Mouse (Mus musculus) embryonic facial prominence, embryonic 13.5 days (tissue): Measurements from ENCODE around the gene Clasrp. TPM values are rescaled to one million over a fixed set of nuclear protein-coding genes. Genes with fewer than 3 reads are reported as not detected.

Experiments used
- ATAC-seq: fragments of 200-750 bp; cut with Nextera tagmentation; 2 replicates; pipeline ENCODE4 v1.8.0; 2017; ENCODE audit warnings: low read depth; ENCODE audit not compliant: insufficient number of reproducible peaks, insufficient read depth, low FRiP score, low TSS enrichment
- H3K27ac ChIP-seq: fragments of 300-500 bp; sonication (generic); 2 replicates; pipeline ENCODE4 v1.5.1; 2015; ENCODE audit warnings: moderate library complexity, mild to moderate bottlenecking, inconsistent platforms
- H3K27me3 ChIP-seq: fragments of 300-500 bp; sonication (generic); 2 replicates; pipeline ENCODE4 v1.6.1; 2015; ENCODE audit warnings: mild to moderate bottlenecking, inconsistent platforms
- H3K36me3 ChIP-seq: fragments of 300-500 bp; sonication (generic); 2 replicates; pipeline ENCODE4 v1.6.1; 2015; ENCODE audit warnings: mild to moderate bottlenecking, inconsistent platforms
- H3K4me1 ChIP-seq: fragments of 300-500 bp; sonication (generic); 2 replicates; pipeline ENCODE4 v1.6.1; 2015; ENCODE audit warnings: inconsistent platforms
- H3K4me2 ChIP-seq: fragments of 300-500 bp; sonication (generic); 2 replicates; pipeline ENCODE4 v1.6.1; 2015; ENCODE audit warnings: moderate library complexity, mild to moderate bottlenecking, inconsistent platforms
- H3K4me3 ChIP-seq: fragments of 300-500 bp; sonication (generic); 2 replicates; pipeline ENCODE4 v1.5.1; 2015; ENCODE audit warnings: mild to moderate bottlenecking, inconsistent platforms
- H3K9ac ChIP-seq: fragments of 300-500 bp; sonication (generic); 2 replicates; pipeline ENCODE4 v1.6.1; 2015; ENCODE audit warnings: mild to moderate bottlenecking, inconsistent platforms
- H3K9me3 ChIP-seq: fragments of 300-500 bp; sonication (generic); 2 replicates; pipeline ENCODE4 v1.6.1; 2016; ENCODE audit warnings: inconsistent platforms
- WGBS: fragments of 180-500 bp; shearing (Covaris S2); methylation state at CpG from one replicate; pipeline ENCODE4 v1.1.7; 2015; ENCODE audit warnings: mixed read lengths; 5-methylcytosine and 5-hydroxymethylcytosine counted together
- polyA plus RNA-seq: library from polyadenylated mRNA; unstranded; fragments of >200 nt; fragmentation: Nextera tagmentation; extraction: Ambion mirVana; gene quantifications from 2 replicates; pipeline ENCODE4 v1.2.1, GENCODE M21; 2015

Clasrp gene
- polyA plus RNA-seq, 1 experiment from 2014 or later: 73.9 TPM

DNA sequence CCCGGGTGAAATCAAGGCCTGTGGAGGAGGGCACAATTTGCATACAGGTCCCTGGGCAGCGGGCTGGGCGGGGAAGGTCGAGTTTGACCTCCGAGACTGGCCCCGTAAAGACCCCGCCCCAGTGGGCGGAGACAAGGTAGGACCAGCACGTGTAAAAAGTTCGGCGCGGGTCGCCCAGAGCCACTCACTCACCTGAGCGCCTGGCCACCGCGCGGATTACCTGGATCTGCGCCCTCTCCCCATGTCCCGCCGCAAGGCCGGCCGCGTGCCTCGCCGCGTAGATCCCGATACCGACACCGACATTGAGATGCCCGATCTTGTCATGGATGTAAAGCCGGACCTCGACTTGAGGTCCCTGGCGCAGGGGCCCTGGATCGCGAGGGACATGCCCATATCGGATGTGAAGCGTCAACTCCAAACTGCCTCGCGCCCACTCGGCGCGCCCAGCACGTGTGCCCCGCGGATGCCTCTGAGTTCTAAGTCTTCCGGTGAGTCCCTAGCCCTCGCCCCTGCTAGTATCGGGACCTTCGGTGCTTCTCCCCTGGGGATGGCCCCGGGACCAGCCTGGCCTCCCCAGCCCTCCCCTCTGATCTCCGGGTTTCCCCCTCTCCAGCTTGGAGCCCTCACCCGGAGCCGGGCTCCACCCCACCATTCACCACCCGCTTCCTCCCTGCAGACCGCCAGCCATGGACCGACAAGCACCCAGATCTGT is 27.0 kb downstream of the Clasrp start, which contains the start of the genes Zfp296 and Gemin7:
Zfp296 (plus strand) TSS at position 147 of the 712 bp plus-strand sequence.
Gemin7 (minus strand) TSS at position 455 of the 712 bp plus-strand sequence.
- Histone ChIP-seq H3K9me3 (no peaks in the 10 kb centered on the region), H3K36me3 (peaks cover 28% of the 10 kb centered on the region), H3K9ac (peak within 1 kb of the TSS; percentile 67), H3K4me2 (peak within 1 kb of the TSS; percentile 82), H3K4me1 (peaks cover 37% of the 10 kb centered on the region), H3K4me3 (peak within 1 kb of the TSS; percentile 43), H3K27ac (no peak within 1 kb of the TSS), H3K27me3 (peaks cover 39% of the 10 kb centered on the region)
- no peak for ATAC-seq
- under 1% methylated on average over 56 of the region's 56 CpGs for WGBS

DNA sequence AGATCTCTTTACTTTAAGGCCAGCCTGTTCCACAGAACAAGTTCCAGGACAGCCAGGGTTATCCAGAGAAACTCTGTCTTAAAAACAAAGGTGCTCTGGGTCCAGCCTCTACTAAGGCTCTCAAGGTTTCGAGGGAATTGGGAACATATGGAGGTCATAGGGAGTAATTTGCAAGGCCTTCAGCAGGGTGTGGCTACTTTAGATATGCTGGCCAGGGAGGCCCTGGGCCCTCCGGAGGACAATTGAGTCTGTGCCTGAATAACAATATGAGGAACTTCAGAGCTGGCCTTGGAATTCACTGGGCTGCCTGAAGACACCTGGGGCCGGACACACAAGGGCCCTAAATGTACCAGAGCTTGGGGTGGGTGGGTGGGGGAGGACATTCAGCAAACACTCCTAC is 28.7 kb downstream of the Clasrp start:
- Histone ChIP-seq H3K36me3 (peaks cover 13% of the 10 kb centered on the region), H3K27ac (no peak overlapping the region), H3K4me2 (no peak overlapping the region), H3K4me3 (no peak overlapping the region), H3K9me3 (no peaks in the 10 kb centered on the region), H3K27me3 (peaks cover 39% of the 10 kb centered on the region), H3K9ac (no peak overlapping the region), H3K4me1 (peaks cover 46% of the 10 kb centered on the region)
- WGBS: 69% methylated on average over 3 of the region's 3 CpGs
- ATAC-seq: no peak

DNA sequence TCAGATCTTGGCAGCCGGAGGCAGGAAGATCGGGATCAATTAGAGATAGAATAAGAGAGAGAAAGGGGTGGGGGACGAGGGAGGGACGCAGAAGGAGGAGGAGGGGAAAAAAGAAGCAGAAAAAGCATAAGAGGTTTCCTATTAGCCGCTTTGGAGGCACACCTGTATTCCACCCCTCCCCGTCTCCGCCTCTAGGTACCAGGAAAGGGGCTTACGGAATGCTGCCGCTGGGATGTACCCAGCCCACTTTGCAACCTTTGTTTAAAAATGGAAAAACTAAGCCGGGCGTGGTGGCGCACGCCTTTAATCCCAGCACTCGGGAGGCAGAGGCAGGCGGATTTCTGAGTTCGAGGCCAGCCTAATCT is 30.5 kb downstream of the Clasrp start:
- peak overlapping the region; percentile 92 for H3K4me2 ChIP-seq
- peaks cover 20% of the 10 kb centered on the region for H3K36me3 ChIP-seq
- peak overlapping the region; percentile 87 for H3K9ac ChIP-seq
- H3K4me1 ChIP-seq: peaks cover 38% of the 10 kb centered on the region
- peaks cover 38% of the 10 kb centered on the region for H3K27me3 ChIP-seq
- 22% methylated on average over 16 of the region's 16 CpGs for WGBS
- H3K4me3 ChIP-seq: peak overlapping the region; percentile 76
- ATAC-seq: no peak
- no peaks in the 10 kb centered on the region for H3K9me3 ChIP-seq
- H3K27ac ChIP-seq: peak overlapping the region; percentile 82

GRCm38 (mm10) chr7:19572926-19573775 is 31.1 kb downstream of the Clasrp start:
- Histone ChIP-seq H3K4me3 (peak overlapping the region; percentile 76), H3K9me3 (no peaks in the 10 kb centered on the region), H3K27me3 (peaks cover 32% of the 10 kb centered on the region), H3K9ac (peak overlapping the region; percentile 87), H3K4me2 (peak overlapping the region; percentile 92), H3K27ac (peak overlapping the region; percentile 82), H3K4me1 (peaks cover 32% of the 10 kb centered on the region), H3K36me3 (peaks cover 26% of the 10 kb centered on the region)
- under 1% methylated on average over 53 of the region's 53 CpGs for WGBS
- ATAC-seq: peak; percentile 74

- Histone ChIP-seq H3K9me3 (no peaks in the 10 kb centered on the region), H3K4me2 (no peak overlapping the region), H3K27me3 (0 out of 2 replicates have a peak, but pooled peaks cover 1% of the 10 kb centered on the region), H3K4me1 (peaks cover 19% of the 10 kb centered on the region), H3K9ac (no peak overlapping the region), H3K27ac (no peak overlapping the region), H3K36me3 (peaks cover 52% of the 10 kb centered on the region), H3K4me3 (no peak overlapping the region)
- ATAC-seq: no peak
- 79% methylated on average over 3 of the region's 3 CpGs for WGBS
These were observed 34.6 kb downstream of the Clasrp start for GRCm38 (mm10) chr7:19569647-19570046.

GRCm38 (mm10) chr7:19567426-19567825 is 36.9 kb downstream of the Clasrp start:
- Histone ChIP-seq H3K4me1 (peaks cover 22% of the 10 kb centered on the region), H3K9me3 (0 out of 2 replicates have a peak, but pooled peaks cover 3% of the 10 kb centered on the region), H3K36me3 (peaks cover 60% of the 10 kb centered on the region), H3K4me3 (no peak overlapping the region), H3K27me3 (no peaks in the 10 kb centered on the region), H3K27ac (no peak overlapping the region), H3K4me2 (no peak overlapping the region), H3K9ac (no peak overlapping the region)
- WGBS: 88% methylated on average over 8 of the region's 8 CpGs
- no peak for ATAC-seq

- ATAC-seq: no peak
- 0 out of 2 replicates have a peak, but pooled peaks cover 3% of the 10 kb centered on the region for H3K9me3 ChIP-seq
These were observed 38.5 kb downstream of the Clasrp start for GRCm38 (mm10) chr7:19565803-19566202.

DNA sequence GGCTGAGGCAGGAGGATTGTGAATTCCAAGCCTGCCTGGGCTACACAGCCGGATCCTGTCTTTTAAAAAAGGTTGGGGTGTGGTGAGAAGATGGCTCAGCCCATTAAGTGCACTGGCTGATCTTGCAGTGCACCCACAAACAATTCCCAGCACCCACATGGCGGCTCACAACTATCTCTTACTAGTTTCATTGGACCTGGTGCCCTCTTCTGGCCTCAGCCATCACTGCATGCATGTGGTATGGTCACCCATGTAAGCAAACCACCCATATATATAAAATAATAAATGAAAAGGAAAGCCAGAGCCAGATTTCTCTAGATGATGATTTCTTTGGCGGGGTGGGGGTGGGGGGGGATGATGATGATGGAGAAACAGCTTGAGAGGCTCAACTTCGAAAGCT is 39.8 kb downstream of the Clasrp start:
- H3K36me3 ChIP-seq: peaks cover 47% of the 10 kb centered on the region
- no peak for ATAC-seq
- no peak overlapping the region for H3K4me3 ChIP-seq
- no peaks in the 10 kb centered on the region for H3K27me3 ChIP-seq
- H3K9ac ChIP-seq: no peak overlapping the region
- H3K27ac ChIP-seq: no peak overlapping the region
- H3K9me3 ChIP-seq: 0 out of 2 replicates have a peak, but pooled peaks cover 3% of the 10 kb centered on the region
- peaks cover 29% of the 10 kb centered on the region for H3K4me1 ChIP-seq
- WGBS: 92% methylated on average over 4 of the region's 4 CpGs
- H3K4me2 ChIP-seq: no peak overlapping the region

More at GRCm38 (mm10) chr7:19565803-19566202, 38.5 kb downstream of the Clasrp start:
- no peak overlapping the region for H3K4me3 ChIP-seq
- H3K4me2 ChIP-seq: no peak overlapping the region
- H3K36me3 ChIP-seq: peaks cover 60% of the 10 kb centered on the region
- no peaks in the 10 kb centered on the region for H3K27me3 ChIP-seq
- 88% methylated on average over 2 of the region's 2 CpGs for WGBS
- peaks cover 15% of the 10 kb centered on the region for H3K4me1 ChIP-seq
- no peak overlapping the region; the same call in 1 of the 2 replicates for H3K9ac ChIP-seq
- no peak overlapping the region for H3K27ac ChIP-seq

- Histone ChIP-seq H3K27ac (0 out of 2 replicates have a peak overlapping the region, but pooled peaks have one; percentile 16), H3K36me3 (peaks cover 41% of the 10 kb centered on the region), H3K27me3 (no peaks in the 10 kb centered on the region), H3K4me3 (0 out of 2 replicates have a peak overlapping the region, but pooled peaks have one; percentile 100), H3K9me3 (0 out of 2 replicates have a peak, but pooled peaks cover 3% of the 10 kb centered on the region), H3K4me2 (peak overlapping the region; percentile 92; the same call in 1 of the 2 replicates), H3K4me1 (peaks cover 35% of the 10 kb centered on the region), H3K9ac (peak overlapping the region; percentile 99; the same call in 1 of the 2 replicates)
- no peak for ATAC-seq
- 89% methylated on average over 3 of the region's 3 CpGs for WGBS
These were observed 40.4 kb downstream of the Clasrp start for GRCm38 (mm10) chr7:19563884-19564283.

- Histone ChIP-seq H3K4me3 (peak within 1 kb of the TSS; percentile 100), H3K9ac (peak within 1 kb of the TSS; percentile 99), H3K27me3 (no peaks in the 10 kb centered on the region), H3K4me1 (peaks cover 44% of the 10 kb centered on the region), H3K4me2 (peak within 1 kb of the TSS; percentile 92), H3K9me3 (0 out of 2 replicates have a peak, but pooled peaks cover 3% of the 10 kb centered on the region), H3K36me3 (peaks cover 34% of the 10 kb centered on the region), H3K27ac (peak within 1 kb of the TSS; percentile 93)
- ATAC-seq: no peak
- 4% methylated on average over 19 of the region's 19 CpGs for WGBS
These were observed 41.5 kb downstream of the Clasrp start, which contains the start of gene Ppp1r37 for GRCm38 (mm10) chr7:19562643-19563410. TSS of gene Ppp1r37 (minus strand) at chr7:19563076.
